Mouse (Mus musculus): ENCODE measurements around the gene Ifitm5. TPM values are rescaled to one million over a fixed set of nuclear protein-coding genes. Genes with fewer than 3 reads are reported as not detected.

Gene Ifitm5
- polyA plus RNA-seq, 1 experiment from 2014 or later: not detected

Other genes starting within 250 kb of the Ifitm5 start
- gene Cyp2e1, start 186.6 kb downstream of the Ifitm5 start, polyA plus RNA-seq (2014; fragmentation: Nextera tagmentation; extraction: Ambion mirVana): not detected in 2 replicates
- not detected in 2 replicates for gene Syce1, start 162.4 kb downstream of the Ifitm5 start, polyA plus RNA-seq (2014; fragmentation: Nextera tagmentation; extraction: Ambion mirVana)
- gene Zfp941, start 128.1 kb downstream of the Ifitm5 start, polyA plus RNA-seq (2014; fragmentation: Nextera tagmentation; extraction: Ambion mirVana): 4.6 and 5.2 TPM in 2 replicates
- 0.48 TPM in 1 of 2 replicates, not detected in the other for gene Urah, start 115.3 kb downstream of the Ifitm5 start, polyA plus RNA-seq (2014; fragmentation: Nextera tagmentation; extraction: Ambion mirVana)
- not detected in 2 replicates for gene Scgb1c1, start 104.7 kb downstream of the Ifitm5 start, polyA plus RNA-seq (2014; fragmentation: Nextera tagmentation; extraction: Ambion mirVana)
- gene Odf3, start 102.5 kb downstream of the Ifitm5 start, polyA plus RNA-seq (2014; fragmentation: Nextera tagmentation; extraction: Ambion mirVana): not detected in 2 replicates
- gene Gm45785, start 94.0 kb downstream of the Ifitm5 start, polyA plus RNA-seq (2014; fragmentation: Nextera tagmentation; extraction: Ambion mirVana): not detected in 2 replicates
- 57.2 and 63.0 TPM in 2 replicates for gene Ric8a, start 93.3 kb downstream of the Ifitm5 start, polyA plus RNA-seq (2014; fragmentation: Nextera tagmentation; extraction: Ambion mirVana)
- 27.2 and 29.1 TPM in 2 replicates for gene Bet1l, start 92.7 kb downstream of the Ifitm5 start, polyA plus RNA-seq (2014; fragmentation: Nextera tagmentation; extraction: Ambion mirVana)
- gene Psmd13, start 68.3 kb downstream of the Ifitm5 start, polyA plus RNA-seq (2014; fragmentation: Nextera tagmentation; extraction: Ambion mirVana): 242 and 244 TPM in 2 replicates
- gene Sirt3, start 68.0 kb downstream of the Ifitm5 start, polyA plus RNA-seq (2014; fragmentation: Nextera tagmentation; extraction: Ambion mirVana): 24.3 and 25.2 TPM in 2 replicates
- gene Cox8b, start 49.8 kb downstream of the Ifitm5 start, polyA plus RNA-seq (2014; fragmentation: Nextera tagmentation; extraction: Ambion mirVana): not detected in 2 replicates
- 0.11 and 0.37 TPM in 2 replicates for gene Nlrp6, start 29.4 kb downstream of the Ifitm5 start, polyA plus RNA-seq (2014; fragmentation: Nextera tagmentation; extraction: Ambion mirVana)
- gene Pgghg, start 8.9 kb downstream of the Ifitm5 start, polyA plus RNA-seq (2014; fragmentation: Nextera tagmentation; extraction: Ambion mirVana): 15.8 and 16.1 TPM in 2 replicates
- gene Gm45717, start 5.6 kb upstream of the Ifitm5 start, polyA plus RNA-seq (2014; fragmentation: Nextera tagmentation; extraction: Ambion mirVana): not detected in 2 replicates
- gene Ifitm2, start 5.7 kb upstream of the Ifitm5 start, polyA plus RNA-seq (2014; fragmentation: Nextera tagmentation; extraction: Ambion mirVana): 225 and 231 TPM in 2 replicates
- gene Ifitm1, start 16.9 kb upstream of the Ifitm5 start, polyA plus RNA-seq (2014; fragmentation: Nextera tagmentation; extraction: Ambion mirVana): 5.6 and 8.1 TPM in 2 replicates
- gene Ifitm3, start 60.5 kb upstream of the Ifitm5 start, polyA plus RNA-seq (2014; fragmentation: Nextera tagmentation; extraction: Ambion mirVana): 9.4 and 9.7 TPM in 2 replicates
- not detected in 2 replicates for gene Ifitm6, start 67.6 kb upstream of the Ifitm5 start, polyA plus RNA-seq (2014; fragmentation: Nextera tagmentation; extraction: Ambion mirVana)
- gene Gm17387, start 78.8 kb upstream of the Ifitm5 start, polyA plus RNA-seq (2014; fragmentation: Nextera tagmentation; extraction: Ambion mirVana): not detected in 2 replicates
- gene B4galnt4, start 110.8 kb upstream of the Ifitm5 start, polyA plus RNA-seq (2014; fragmentation: Nextera tagmentation; extraction: Ambion mirVana): 22.3 and 23.5 TPM in 2 replicates
- 1.1 and 1.9 TPM in 2 replicates for gene Pkp3, start 127.9 kb upstream of the Ifitm5 start, polyA plus RNA-seq (2014; fragmentation: Nextera tagmentation; extraction: Ambion mirVana)
- 1.2 and 1.8 TPM in 2 replicates for gene Sigirr, start 150.3 kb upstream of the Ifitm5 start, polyA plus RNA-seq (2014; fragmentation: Nextera tagmentation; extraction: Ambion mirVana)
- gene Ano9, start 167.5 kb upstream of the Ifitm5 start, polyA plus RNA-seq (2014; fragmentation: Nextera tagmentation; extraction: Ambion mirVana): 0.21 and 0.39 TPM in 2 replicates
- 70.9 and 75.3 TPM in 2 replicates for gene Ptdss2, start 172.1 kb upstream of the Ifitm5 start, polyA plus RNA-seq (2014; fragmentation: Nextera tagmentation; extraction: Ambion mirVana)
- 56.7 and 65.2 TPM in 2 replicates for gene Rnh1, start 222.6 kb upstream of the Ifitm5 start, polyA plus RNA-seq (2014; fragmentation: Nextera tagmentation; extraction: Ambion mirVana)
- gene Hras, start 243.7 kb upstream of the Ifitm5 start, polyA plus RNA-seq (2014; fragmentation: Nextera tagmentation; extraction: Ambion mirVana): 87.5 and 116 TPM in 2 replicates
- gene Lrrc56, start 243.9 kb upstream of the Ifitm5 start, polyA plus RNA-seq (2014; fragmentation: Nextera tagmentation; extraction: Ambion mirVana): 14.0 and 16.1 TPM in 2 replicates